Mouse (Mus musculus) lung, postnatal 0 days (tissue): ENCODE data around the gene Taar9. TPM values are rescaled to one million over a fixed set of nuclear protein-coding genes. Genes with fewer than 3 reads are reported as not detected.
"Not testable (repeated sequence)": the region's sequence is repeated elsewhere in the genome, so short reads cannot be mapped to it uniquely, and the experiment has no call there.

Source experiments
- ATAC-seq: fragments of 200-750 bp; cut with Nextera tagmentation; 2 replicates; pipeline ENCODE4 v1.8.0; 2017; ENCODE audit warnings: moderate library complexity
- DNase-seq: peaks from one replicate; pipeline ENCODE4 v3.0.0-alpha.2; 2016; ENCODE audit warnings: low spot score
- H3K27ac ChIP-seq: fragments of 300-500 bp; sonication (generic); 2 replicates; pipeline ENCODE4 v1.5.1; 2014; ENCODE audit warnings: antibody characterized with exemption, mild to moderate bottlenecking, low read length, mixed read lengths
- H3K27me3 ChIP-seq: fragments of 300-500 bp; sonication (generic); replicated peaks from 2 replicates; pipeline ENCODE4 v1.6.1; 2014; ENCODE audit warnings: low read length, mixed read lengths; ENCODE audit not compliant: insufficient read depth
- H3K36me3 ChIP-seq: fragments of 300-500 bp; sonication (generic); 2 replicates; pipeline ENCODE4 v1.6.1; 2014; ENCODE audit warnings: low read length, mixed read lengths; ENCODE audit not compliant: insufficient read depth
- H3K4me1 ChIP-seq: fragments of 300-500 bp; sonication (generic); 2 replicates; pipeline ENCODE4 v1.6.1; 2014; ENCODE audit warnings: antibody characterized with exemption, low read depth, low read length, mixed read lengths; ENCODE audit not compliant: insufficient read depth
- H3K4me2 ChIP-seq: fragments of 300-500 bp; sonication (generic); replicated peaks from 2 replicates; pipeline ENCODE4 v1.6.1; 2014; ENCODE audit warnings: low read depth, mild to moderate bottlenecking, low read length, moderate library complexity, mixed read lengths
- H3K4me3 ChIP-seq: fragments of 300-500 bp; sonication (generic); 2 replicates; pipeline ENCODE4 v1.5.1; 2014; ENCODE audit warnings: low read depth, low read length
- H3K9ac ChIP-seq: fragments of 300-500 bp; sonication (generic); replicated peaks from 2 replicates; pipeline ENCODE4 v1.6.1; 2014; ENCODE audit warnings: low read depth, mild to moderate bottlenecking
- H3K9me3 ChIP-seq: fragments of 300-500 bp; sonication (generic); 2 replicates; pipeline ENCODE4 v1.6.1; 2016; ENCODE audit warnings: low read length, mixed read lengths
- CTCF ChIP-seq: IDR thresholded peaks from 2 replicates; pipeline ENCODE4 v1.5.1; 2016; ENCODE audit warnings: antibody characterized with exemption, mild to moderate bottlenecking
- EP300 ChIP-seq: IDR thresholded peaks from 2 replicates; pipeline ENCODE4 v1.6.1; 2016; ENCODE audit warnings: antibody characterized with exemption, mild to moderate bottlenecking, control low read depth
- WGBS: fragments of 180-500 bp; shearing (Covaris S2); extraction: QIAGEN DNeasy Blood & Tissue Kit; methylation state at CpG from one replicate; pipeline ENCODE4 v1.1.7; 2014; 5-methylcytosine and 5-hydroxymethylcytosine counted together
- polyA plus RNA-seq: library from polyadenylated mRNA; unstranded; fragments of >200 nt; fragmentation: Nextera tagmentation; extraction: Ambion mirVana; gene quantifications from 2 replicates; pipeline ENCODE4 v1.2.1, GENCODE M21; 2015

The Taar9 gene
- polyA plus RNA-seq, 1 experiment from 2014 or later = not detected

DNA sequence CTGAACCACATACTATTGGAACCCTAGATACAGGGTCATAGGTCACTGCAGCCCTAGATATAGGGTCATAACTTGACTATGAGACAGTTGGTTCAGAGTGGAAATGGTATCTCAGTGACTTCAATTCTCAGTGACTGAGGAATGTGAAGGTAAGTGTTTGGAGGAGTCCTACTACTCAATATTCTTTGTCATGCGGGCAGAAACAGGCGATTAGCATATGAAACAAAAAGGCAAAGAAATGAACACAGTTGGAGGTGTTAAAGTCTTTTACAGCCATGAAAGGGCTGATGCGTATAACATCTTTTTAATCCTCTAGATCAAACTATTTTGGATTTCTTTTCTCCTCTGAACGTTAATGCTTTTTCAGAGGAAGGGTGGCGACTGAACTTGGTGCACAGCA, 23.4 kb downstream of the Taar9 start:
- ATAC-seq (no peak), DNase-seq (no peak)
- no peak for TF ChIP-seq EP300
- TF ChIP-seq CTCF = no peak
- 61% methylated on average over 5 of the region's 5 CpGs for WGBS
- Histone ChIP-seq H3K4me2 (no peak overlapping the region), H3K4me1 (no peaks in the 10 kb centered on the region), H3K4me3 (no peak overlapping the region), H3K9ac (no peak overlapping the region), H3K36me3 (no peaks in the 10 kb centered on the region), H3K9me3 (no peaks in the 10 kb centered on the region), H3K27me3 (no peaks in the 10 kb centered on the region), H3K27ac (no peak overlapping the region)

DNA sequence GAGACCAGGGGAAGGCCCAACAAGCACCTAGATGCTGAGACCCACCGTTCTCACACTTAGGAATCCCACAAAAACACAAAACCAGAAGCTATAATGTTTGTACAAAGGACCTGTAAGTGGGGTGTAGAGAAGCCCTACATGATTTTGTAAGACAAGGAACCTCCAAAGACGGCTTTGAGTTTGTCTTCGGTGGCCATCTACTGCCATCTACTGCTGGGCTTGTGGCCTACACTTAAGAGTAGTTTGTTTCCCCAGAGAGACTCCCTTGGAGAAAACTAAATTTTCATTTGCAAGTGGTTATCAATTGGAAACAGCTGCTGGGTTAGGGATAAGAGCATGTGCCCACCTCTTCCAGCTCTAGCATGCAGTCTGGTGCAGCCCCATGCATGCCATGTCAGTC, 29.2 kb downstream of the Taar9 start:
- Histone ChIP-seq H3K4me1 (no peaks in the 10 kb centered on the region), H3K9me3 (no peaks in the 10 kb centered on the region), H3K27ac (no peak overlapping the region), H3K36me3 (no peaks in the 10 kb centered on the region), H3K4me3 (no peak overlapping the region), H3K4me2 (no peak overlapping the region), H3K27me3 (no peaks in the 10 kb centered on the region), H3K9ac (no peak overlapping the region)
- 16% methylated on average over 3 of the region's 3 CpGs for WGBS
- no peak for ATAC-seq
- TF ChIP-seq EP300 (no peak), CTCF (peak; percentile 73)
- peak; percentile 69 for DNase-seq

DNA sequence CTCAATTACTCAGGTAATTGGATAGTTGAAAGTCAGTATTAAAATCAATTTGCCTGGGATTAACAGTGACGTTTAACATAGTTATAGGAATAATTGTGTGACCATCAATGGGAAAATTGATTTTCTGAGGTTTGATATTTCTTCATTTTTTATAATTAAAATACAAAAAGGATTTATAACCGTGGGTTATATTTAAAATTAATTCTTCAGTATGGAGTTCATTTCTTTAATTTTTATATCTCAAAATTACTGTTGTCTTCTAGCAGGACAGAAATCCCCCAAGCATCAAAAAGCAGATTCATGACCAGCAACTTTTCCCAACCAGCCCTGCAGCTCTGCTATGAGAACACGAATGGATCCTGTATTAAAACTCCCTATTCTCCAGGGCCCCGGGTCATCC, 33.1 kb downstream of the Taar9 start, which contains the start of gene Taar8a:
Gene Taar8a, plus strand, starts transcription at position 301 of the 400 bp plus-strand sequence.
- H3K4me2 ChIP-seq, ATAC-seq: not testable (repeated sequence)
- 86% methylated on average over 2 of the region's 4 CpGs for WGBS

DNA sequence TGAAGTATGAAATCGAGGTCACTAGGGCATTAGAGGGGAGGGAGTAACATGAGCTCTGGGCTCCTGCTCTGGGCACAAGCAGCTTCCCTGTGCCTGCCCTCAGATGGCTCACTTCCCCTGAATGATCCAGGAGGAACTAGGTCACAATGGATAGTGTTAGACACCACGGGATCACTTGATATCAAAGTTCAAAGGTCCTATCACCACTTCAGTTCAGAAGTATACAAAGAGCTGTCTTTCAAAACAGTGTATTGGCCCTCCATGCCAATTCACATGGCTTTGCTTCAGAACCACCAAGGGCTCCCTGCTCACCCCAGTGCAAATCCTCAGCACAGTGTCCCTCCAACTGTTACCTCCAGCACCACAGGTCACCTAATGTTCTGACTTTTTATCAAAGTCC, 34.6 kb downstream of the Taar9 start:
- H3K4me2 ChIP-seq, ATAC-seq, DNase-seq, H3K4me3 ChIP-seq, H3K27ac ChIP-seq, H3K4me1 ChIP-seq, H3K9me3 ChIP-seq, H3K36me3 ChIP-seq, H3K27me3 ChIP-seq, H3K9ac ChIP-seq: not testable (repeated sequence)
- WGBS = 23% methylated on average over 2 of the region's 2 CpGs

More for the DNA sequence above, 33.1 kb downstream of the Taar9 start, which contains the start of gene Taar8a:
- H3K27ac ChIP-seq, H3K9me3 ChIP-seq, H3K4me1 ChIP-seq, H3K36me3 ChIP-seq, H3K27me3 ChIP-seq, H3K9ac ChIP-seq, DNase-seq, H3K4me3 ChIP-seq: not testable (repeated sequence)

DNA sequence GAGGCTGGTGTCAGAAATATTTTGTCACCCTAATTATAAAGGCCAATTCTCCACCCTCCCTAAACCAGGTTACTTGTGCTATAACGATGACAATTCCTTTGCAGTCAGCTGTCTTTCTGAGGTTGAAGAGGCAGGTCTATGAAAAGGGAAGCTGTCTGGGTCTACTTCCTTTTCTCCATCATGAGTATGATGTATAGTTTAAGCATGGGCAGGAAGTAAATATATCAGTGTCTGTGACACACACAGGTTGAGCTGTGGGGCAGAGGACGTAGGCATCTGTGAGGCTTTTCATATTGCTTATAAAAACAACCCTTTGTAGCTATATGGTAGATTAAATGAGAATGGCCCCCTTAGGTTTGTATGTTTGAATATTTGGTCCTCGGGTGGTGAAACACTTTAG, 50.3 kb downstream of the Taar9 start:
- no peaks in the 10 kb centered on the region for H3K27me3 ChIP-seq
- H3K27ac ChIP-seq = no peak overlapping the region
- no peaks in the 10 kb centered on the region for H3K36me3 ChIP-seq
- H3K9me3 ChIP-seq = no peaks in the 10 kb centered on the region
- ATAC-seq (no peak), DNase-seq (no peak)
- H3K4me3 ChIP-seq = no peak overlapping the region
- H3K4me2 ChIP-seq = no peak overlapping the region
- TF ChIP-seq CTCF = no peak
- no peak for TF ChIP-seq EP300
- no peaks in the 10 kb centered on the region for H3K4me1 ChIP-seq
- H3K9ac ChIP-seq = no peak overlapping the region
- WGBS = 73% methylated on average over 3 of the region's 3 CpGs

Other genes starting within 250 kb of the Taar9 start
- gene Vnn1, start 214.8 kb downstream of the Taar9 start, polyA plus RNA-seq = 45.4 and 67.5 TPM in 2 replicates
- not detected in 2 replicates for gene Taar1, start 189.2 kb downstream of the Taar9 start, polyA plus RNA-seq
- gene Taar2, start 171.0 kb downstream of the Taar9 start, polyA plus RNA-seq = 0.16 TPM in 1 of 2 replicates, not detected in the other
- not detected in 2 replicates for gene Taar3, start 160.0 kb downstream of the Taar9 start, polyA plus RNA-seq
- not detected in 2 replicates for gene Taar4, start 149.0 kb downstream of the Taar9 start, polyA plus RNA-seq
- gene Taar5, start 138.8 kb downstream of the Taar9 start, polyA plus RNA-seq = not detected in 2 replicates
- gene Taar6, start 123.9 kb downstream of the Taar9 start, polyA plus RNA-seq = not detected in 2 replicates
- gene Taar7a, start 116.1 kb downstream of the Taar9 start, polyA plus RNA-seq = not detected in 2 replicates
- not detected in 2 replicates for gene Taar7b, start 109.6 kb downstream of the Taar9 start, polyA plus RNA-seq
- gene Taar7d, start 82.3 kb downstream of the Taar9 start, polyA plus RNA-seq = not detected in 2 replicates
- not detected in 2 replicates for gene Taar7e, start 71.9 kb downstream of the Taar9 start, polyA plus RNA-seq
- not detected in 2 replicates for gene Taar7f, start 60.0 kb downstream of the Taar9 start, polyA plus RNA-seq
- gene Taar8a, start 33.0 kb downstream of the Taar9 start, polyA plus RNA-seq = not detected in 2 replicates
- gene Taar8b, start 17.2 kb downstream of the Taar9 start, polyA plus RNA-seq = not detected in 2 replicates
- gene Taar8c, start 7.6 kb downstream of the Taar9 start, polyA plus RNA-seq = not detected in 2 replicates
- gene Stx7, start 39.8 kb upstream of the Taar9 start, polyA plus RNA-seq = 128 and 141 TPM in 2 replicates
- gene Moxd1, start 114.0 kb upstream of the Taar9 start, polyA plus RNA-seq = 2.3 and 2.4 TPM in 2 replicates